Mouse (Mus musculus) thymus, adult 2 months (tissue): ENCODE data around the gene Hrk. TPM values are rescaled to one million over a fixed set of nuclear protein-coding genes. Genes with fewer than 3 reads are reported as not detected.

Source experiments
- DNase-seq: peaks from one replicate; pipeline ENCODE4 v3.0.0; 2021
- H3K27ac ChIP-seq: fragments of 200-500 bp; 2 replicates; pipeline ENCODE4 v1.5.1; 2012; ENCODE audit warnings: low read length, control low read depth; ENCODE audit not compliant: control insufficient read depth, insufficient read depth
- H3K27me3 ChIP-seq: fragments of 200-500 bp; 2 replicates; pipeline ENCODE4 v1.6.1; 2012; ENCODE audit warnings: mild to moderate bottlenecking, low read length, moderate library complexity, mixed read lengths; ENCODE audit not compliant: control insufficient read depth, insufficient read depth
- H3K36me3 ChIP-seq: fragments of 200-500 bp; 2 replicates; pipeline ENCODE4 v1.6.1; 2012; ENCODE audit warnings: mild to moderate bottlenecking, low read length, moderate library complexity; ENCODE audit not compliant: control insufficient read depth, insufficient read depth
- H3K4me1 ChIP-seq: fragments of 200-500 bp; replicated peaks from 2 replicates; pipeline ENCODE4 v1.6.1; 2012; ENCODE audit warnings: low read length; ENCODE audit not compliant: control insufficient read depth, insufficient read depth
- H3K4me3 ChIP-seq: fragments of 200-500 bp; 2 replicates; pipeline ENCODE4 v1.5.1; 2012; ENCODE audit warnings: mild to moderate bottlenecking, low read length, control low read depth, moderate library complexity; ENCODE audit not compliant: control insufficient read depth, insufficient read depth
- CTCF ChIP-seq: fragments of 200-500 bp; IDR thresholded peaks from 2 replicates; pipeline ENCODE4 v1.5.1; 2012; ENCODE audit warnings: mild to moderate bottlenecking, control low read depth, low read length, moderate library complexity, borderline replicate concordance; ENCODE audit not compliant: control insufficient read depth, poor library complexity, insufficient read depth; ENCODE audit errors: extremely low read depth
- POLR2A ChIP-seq: fragments of 200-500 bp; IDR thresholded peaks from 2 replicates; pipeline ENCODE4 v1.6.1; 2012; ENCODE audit warnings: mild to moderate bottlenecking, low read length, control low read depth, moderate library complexity; ENCODE audit not compliant: control insufficient read depth, poor library complexity, insufficient read depth; ENCODE audit errors: extremely low read depth
- WGBS: fragments of 180-500 bp; shearing (Covaris S2); methylation state at CpG from one replicate; pipeline ENCODE4 v1.1.7; 2018; 5-methylcytosine and 5-hydroxymethylcytosine counted together
- polyA plus RNA-seq: library from polyadenylated mRNA; depleted of rRNA; stranded (reverse); fragments of >200 nt; gene quantifications from 2 replicates; pipeline ENCODE4 v1.2.3, GENCODE M21; 2012

Hrk gene
- polyA plus RNA-seq, 1 experiment, result 0.07 TPM

- Histone ChIP-seq H3K36me3 (no peaks in the 10 kb centered on the region), H3K27me3 (peaks cover 29% of the 10 kb centered on the region), H3K27ac (no peak overlapping the region), H3K4me3 (no peak overlapping the region), H3K4me1 (peaks cover 17% of the 10 kb centered on the region)
- peak; percentile 33 for DNase-seq
- WGBS, result 3% methylated on average over 25 of the region's 25 CpGs
- TF ChIP-seq CTCF (no peak), POLR2A (no peak)
Measured at GRCm38 (mm10) chr5:118170888-118171529, 6.6 kb downstream of the Hrk start.

GRCm38 (mm10) chr5:118171665-118172064 is 7.2 kb downstream of the Hrk start:
- 0 out of 2 replicates have a peak overlapping the region, but pooled peaks have one; percentile 39 for H3K4me3 ChIP-seq
- under 1% methylated on average over 35 of the region's 36 CpGs for WGBS
- TF ChIP-seq POLR2A, result no peak
- no peak for TF ChIP-seq CTCF
- peaks cover 29% of the 10 kb centered on the region for H3K27me3 ChIP-seq
- H3K36me3 ChIP-seq, result no peaks in the 10 kb centered on the region
- DNase-seq, result no peak
- peaks cover 17% of the 10 kb centered on the region for H3K4me1 ChIP-seq
- no peak overlapping the region for H3K27ac ChIP-seq

- no peak for TF ChIP-seq POLR2A
- no peak for DNase-seq
- peaks cover 29% of the 10 kb centered on the region for H3K27me3 ChIP-seq
Measured at GRCm38 (mm10) chr5:118172078-118172723, 7.8 kb downstream of the Hrk start.

GRCm38 (mm10) chr5:118174310-118175009 is 10.0 kb downstream of the Hrk start:
- Histone ChIP-seq H3K27ac (no peak overlapping the region), H3K27me3 (peaks cover 21% of the 10 kb centered on the region), H3K4me3 (no peak overlapping the region), H3K36me3 (no peaks in the 10 kb centered on the region), H3K4me1 (peaks cover 14% of the 10 kb centered on the region)
- DNase-seq, result no peak
- TF ChIP-seq CTCF (no peak), POLR2A (no peak)
- WGBS, result 6% methylated on average over 22 of the region's 22 CpGs

More at GRCm38 (mm10) chr5:118172078-118172723, 7.8 kb downstream of the Hrk start:
- Histone ChIP-seq H3K4me3 (peak overlapping the region; percentile 39), H3K27ac (no peak overlapping the region), H3K36me3 (no peaks in the 10 kb centered on the region), H3K4me1 (peaks cover 17% of the 10 kb centered on the region)
- 2% methylated on average over 27 of the region's 27 CpGs for WGBS

GRCm38 (mm10) chr5:118175137-118175536 is 10.7 kb downstream of the Hrk start:
- no peak for TF ChIP-seq CTCF
- Histone ChIP-seq H3K27ac (no peak overlapping the region), H3K27me3 (peaks cover 19% of the 10 kb centered on the region), H3K4me3 (no peak overlapping the region), H3K4me1 (peaks cover 8% of the 10 kb centered on the region), H3K36me3 (no peaks in the 10 kb centered on the region)
- 56% methylated on average over 2 of the region's 2 CpGs for WGBS
- DNase-seq, result no peak

- no peaks in the 10 kb centered on the region for H3K36me3 ChIP-seq
- no peaks in the 10 kb centered on the region for H3K4me1 ChIP-seq
- WGBS, result 78% methylated on average over 7 of the region's 7 CpGs
- peaks cover 8% of the 10 kb centered on the region for H3K27me3 ChIP-seq
- H3K27ac ChIP-seq, result no peak overlapping the region
- H3K4me3 ChIP-seq, result no peak overlapping the region
- no peak for DNase-seq
- no peak for TF ChIP-seq CTCF
- no peak for TF ChIP-seq POLR2A
Measured at GRCm38 (mm10) chr5:118177640-118178039, 13.2 kb downstream of the Hrk start.
